Mouse (Mus musculus): ENCODE measurements around the gene Tnfsf14. TPM values are rescaled to one million over a fixed set of nuclear protein-coding genes. Genes with fewer than 3 reads are reported as not detected.

Gene Tnfsf14
- polyA plus RNA-seq, 1 experiment = 12.8 TPM

- TF ChIP-seq POLR2A (IDR thresholded peaks at IDR 0.05; ENCODE audit: borderline replicate concordance, control insufficient read depth, low read depth, low read length) (no peak), CTCF (IDR thresholded peaks at IDR 0.05; ENCODE audit: control insufficient read depth, insufficient read depth, low read length) (no peak)
- WGBS = 77% methylated on average over 12 of the region's 12 CpGs
Measured at GRCm38 (mm10) chr17:57218335-57218900, 24.4 kb upstream of the Tnfsf14 start.

GRCm38 (mm10) chr17:57214676-57215387 lies 20.9 kb upstream of the Tnfsf14 start:
- H3K4me3 ChIP-seq (replicated peaks; ENCODE audit: control insufficient read depth, low read depth, low read length) = no peak overlapping the region
- WGBS = 56% methylated on average over 13 of the region's 13 CpGs
- H3K4me1 ChIP-seq (ENCODE audit: control insufficient read depth, insufficient read depth, low read length) = no peaks in the 10 kb centered on the region
- TF ChIP-seq CTCF (IDR thresholded peaks at IDR 0.05; ENCODE audit: control insufficient read depth, insufficient read depth, low read length) (no peak), POLR2A (IDR thresholded peaks at IDR 0.05; ENCODE audit: borderline replicate concordance, control insufficient read depth, low read depth, low read length) (no peak)
- no peak overlapping the region for H3K27ac ChIP-seq (ENCODE audit: control insufficient read depth, insufficient read depth, low read depth, low read length, poor library complexity)

More at GRCm38 (mm10) chr17:57218335-57218900, 24.4 kb upstream of the Tnfsf14 start:
- no peaks in the 10 kb centered on the region for H3K4me1 ChIP-seq (ENCODE audit: control insufficient read depth, insufficient read depth, low read length)
- H3K27ac ChIP-seq (ENCODE audit: control insufficient read depth, insufficient read depth, low read depth, low read length, poor library complexity) = no peak overlapping the region
- H3K4me3 ChIP-seq (replicated peaks; ENCODE audit: control insufficient read depth, low read depth, low read length) = no peak overlapping the region

GRCm38 (mm10) chr17:57211501-57211900 lies 17.5 kb upstream of the Tnfsf14 start:
- H3K4me3 ChIP-seq (replicated peaks; ENCODE audit: control insufficient read depth, low read depth, low read length) = no peak overlapping the region
- H3K27ac ChIP-seq (ENCODE audit: control insufficient read depth, insufficient read depth, low read depth, low read length, poor library complexity) = no peak overlapping the region
- no peaks in the 10 kb centered on the region for H3K4me1 ChIP-seq (ENCODE audit: control insufficient read depth, insufficient read depth, low read length)
- TF ChIP-seq CTCF (IDR thresholded peaks at IDR 0.05; ENCODE audit: control insufficient read depth, insufficient read depth, low read length) (no peak), POLR2A (IDR thresholded peaks at IDR 0.05; ENCODE audit: borderline replicate concordance, control insufficient read depth, low read depth, low read length) (no peak)
- WGBS = 81% methylated on average over 9 of the region's 9 CpGs

DNA sequence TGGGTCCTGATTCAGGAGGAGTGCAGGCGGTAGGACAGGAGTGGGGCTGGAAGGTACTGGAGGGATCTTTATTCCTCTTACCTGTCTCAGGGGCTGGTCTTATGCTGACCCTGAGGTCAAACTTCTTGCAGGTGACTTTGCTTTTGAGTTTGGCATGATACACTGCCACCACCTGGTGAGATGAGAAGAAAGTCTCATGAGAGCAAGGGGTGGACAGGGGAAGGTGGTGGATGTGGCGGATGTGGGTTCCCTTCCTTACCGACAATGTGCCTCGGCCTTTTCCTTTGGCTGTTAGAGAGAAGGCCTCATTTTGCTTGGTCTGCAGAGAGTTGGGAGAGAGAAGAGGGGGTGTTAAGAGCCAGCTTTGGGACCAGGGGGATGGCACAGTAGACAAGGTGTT lies 15.4 kb upstream of the Tnfsf14 start:
- WGBS = 10% methylated on average over 4 of the region's 4 CpGs
- Histone ChIP-seq H3K27ac (ENCODE audit: control insufficient read depth, insufficient read depth, low read depth, low read length, poor library complexity) (no peak overlapping the region), H3K4me3 (replicated peaks; ENCODE audit: control insufficient read depth, low read depth, low read length) (no peak overlapping the region), H3K4me1 (ENCODE audit: control insufficient read depth, insufficient read depth, low read length) (no peaks in the 10 kb centered on the region; the same call in 1 of the 2 replicates)
- TF ChIP-seq POLR2A (IDR thresholded peaks at IDR 0.05; ENCODE audit: borderline replicate concordance, control insufficient read depth, low read depth, low read length) (no peak), CTCF (IDR thresholded peaks at IDR 0.05; ENCODE audit: control insufficient read depth, insufficient read depth, low read length) (peak; percentile 50)

- H3K4me1 ChIP-seq (ENCODE audit: control insufficient read depth, insufficient read depth, low read length) = no peaks in the 10 kb centered on the region; the same call in 1 of the 2 replicates
- WGBS = 79% methylated on average over 3 of the region's 3 CpGs
- no peak for TF ChIP-seq CTCF (IDR thresholded peaks at IDR 0.05; ENCODE audit: control insufficient read depth, insufficient read depth, low read length)
- TF ChIP-seq POLR2A (IDR thresholded peaks at IDR 0.05; ENCODE audit: borderline replicate concordance, control insufficient read depth, low read depth, low read length) = no peak
Measured at GRCm38 (mm10) chr17:57207938-57208337, 14.0 kb upstream of the Tnfsf14 start.

GRCm38 (mm10) chr17:57201841-57202724 lies 8.1 kb upstream of the Tnfsf14 start:
- Histone ChIP-seq H3K4me3 (replicated peaks; ENCODE audit: control insufficient read depth, low read depth, low read length) (no peak overlapping the region), H3K4me1 (ENCODE audit: control insufficient read depth, insufficient read depth, low read length) (peaks cover 4% of the 10 kb centered on the region), H3K27ac (ENCODE audit: control insufficient read depth, insufficient read depth, low read depth, low read length, poor library complexity) (no peak overlapping the region)
- WGBS = 69% methylated on average over 10 of the region's 10 CpGs
- TF ChIP-seq CTCF (IDR thresholded peaks at IDR 0.05; ENCODE audit: control insufficient read depth, insufficient read depth, low read length) (no peak), POLR2A (IDR thresholded peaks at IDR 0.05; ENCODE audit: borderline replicate concordance, control insufficient read depth, low read depth, low read length) (no peak)

More at GRCm38 (mm10) chr17:57207938-57208337, 14.0 kb upstream of the Tnfsf14 start:
- H3K4me3 ChIP-seq (replicated peaks; ENCODE audit: control insufficient read depth, low read depth, low read length) = no peak overlapping the region
- H3K27ac ChIP-seq (ENCODE audit: control insufficient read depth, insufficient read depth, low read depth, low read length, poor library complexity) = no peak overlapping the region

GRCm38 (mm10) chr17:57198252-57198651 lies 4.3 kb upstream of the Tnfsf14 start:
- no peak overlapping the region for H3K4me3 ChIP-seq (replicated peaks; ENCODE audit: control insufficient read depth, low read depth, low read length)
- H3K4me1 ChIP-seq (ENCODE audit: control insufficient read depth, insufficient read depth, low read length) = peaks cover 13% of the 10 kb centered on the region
- WGBS = 17% methylated on average over 3 of the region's 3 CpGs
- TF ChIP-seq POLR2A (IDR thresholded peaks at IDR 0.05; ENCODE audit: borderline replicate concordance, control insufficient read depth, low read depth, low read length) (no peak), CTCF (IDR thresholded peaks at IDR 0.05; ENCODE audit: control insufficient read depth, insufficient read depth, low read length) (no peak)
- H3K27ac ChIP-seq (ENCODE audit: control insufficient read depth, insufficient read depth, low read depth, low read length, poor library complexity) = peak overlapping the region; percentile 70

Data from bone marrow, adult 2 months (tissue).